Mouse (Mus musculus) retina, adult 2 months (tissue): ENCODE results near the gene Tnni2.

ENCODE experiments used
- DNase-seq: peaks from one replicate; pipeline ENCODE4 v3.0.0-alpha.2; 2012; ENCODE audit warnings: low read depth, low spot score

The Tnni2 gene

GRCm38 (mm10) chr7:142458676-142459298 lies 17.2 kb downstream of the Tnni2 start:
- no peak for DNase-seq

- no peak for DNase-seq
Observed at GRCm38 (mm10) chr7:142459299-142459691, 17.7 kb downstream of the Tnni2 start.

GRCm38 (mm10) chr7:142460636-142461077 lies 19.0 kb downstream of the Tnni2 start, which contains the start of gene Lsp1:
Lsp1 (plus strand) TSS chr7:142460809.
- DNase-seq: no peak

- no peak for DNase-seq
Observed at GRCm38 (mm10) chr7:142461446-142461845, 19.8 kb downstream of the Tnni2 start.

GRCm38 (mm10) chr7:142462190-142462589 lies 20.6 kb downstream of the Tnni2 start:
- DNase-seq: no peak

GRCm38 (mm10) chr7:142462594-142463078 lies 21.0 kb downstream of the Tnni2 start:
- DNase-seq: no peak

GRCm38 (mm10) chr7:142470171-142470691 lies 28.6 kb downstream of the Tnni2 start:
- DNase-seq: no peak

- no peak for DNase-seq
Observed at GRCm38 (mm10) chr7:142470808-142471413, 29.3 kb downstream of the Tnni2 start.

- DNase-seq: no peak
Observed at GRCm38 (mm10) chr7:142471414-142471861, 29.8 kb downstream of the Tnni2 start.

GRCm38 (mm10) chr7:142471884-142472570 lies 30.4 kb downstream of the Tnni2 start:
- no peak for DNase-seq

GRCm38 (mm10) chr7:142472936-142473335 lies 31.3 kb downstream of the Tnni2 start:
- no peak for DNase-seq

- DNase-seq: no peak
Observed at GRCm38 (mm10) chr7:142473476-142473875, 31.9 kb downstream of the Tnni2 start.

- no peak for DNase-seq
Observed at GRCm38 (mm10) chr7:142474799-142475198, 33.2 kb downstream of the Tnni2 start.

- DNase-seq: no peak
Observed at GRCm38 (mm10) chr7:142475641-142476040, 34.0 kb downstream of the Tnni2 start.

- DNase-seq: no peak
Observed at GRCm38 (mm10) chr7:142476271-142476670, 34.7 kb downstream of the Tnni2 start.

- DNase-seq: no peak
Observed at GRCm38 (mm10) chr7:142476795-142477452, 35.3 kb downstream of the Tnni2 start.

GRCm38 (mm10) chr7:142478001-142478400 lies 36.4 kb downstream of the Tnni2 start:
- DNase-seq: no peak

- DNase-seq: no peak
Observed at GRCm38 (mm10) chr7:142478574-142478973, 37.0 kb downstream of the Tnni2 start.

GRCm38 (mm10) chr7:142479307-142479706 lies 37.7 kb downstream of the Tnni2 start:
- no peak for DNase-seq

- DNase-seq: no peak
Observed at GRCm38 (mm10) chr7:142479886-142480285, 38.3 kb downstream of the Tnni2 start.

GRCm38 (mm10) chr7:142480661-142481060 lies 39.1 kb downstream of the Tnni2 start:
- no peak for DNase-seq

GRCm38 (mm10) chr7:142481186-142481567 lies 39.6 kb downstream of the Tnni2 start:
- DNase-seq: no peak
